Mouse (Mus musculus) kidney, postnatal 0 days (tissue): ENCODE data around the gene 9130019O22Rik. TPM values are rescaled to one million over a fixed set of nuclear protein-coding genes. Genes with fewer than 3 reads are reported as not detected.

ENCODE experiments used
- ATAC-seq: fragments of 200-750 bp; cut with Nextera tagmentation; replicated peaks from 2 replicates; pipeline ENCODE4 v1.8.0; 2017; ENCODE audit warnings: low read depth, moderate number of reproducible peaks, moderate TSS enrichment, moderate library complexity; ENCODE audit not compliant: low FRiP score
- DNase-seq: peaks from one replicate; pipeline ENCODE4 v3.0.0-alpha.2; 2016; ENCODE audit warnings: low spot score
- H3K27ac ChIP-seq: fragments of 300-500 bp; sonication (generic); 2 replicates; pipeline ENCODE4 v1.5.1; 2014; ENCODE audit warnings: mild to moderate bottlenecking
- H3K27me3 ChIP-seq: fragments of 300-500 bp; sonication (generic); 2 replicates; pipeline ENCODE4 v1.6.1; 2014; ENCODE audit warnings: low read length, mixed read lengths; ENCODE audit not compliant: insufficient read depth
- H3K36me3 ChIP-seq: fragments of 300-500 bp; sonication (generic); 2 replicates; pipeline ENCODE4 v1.6.1; 2014; ENCODE audit warnings: low read length, mixed read lengths; ENCODE audit not compliant: insufficient read depth
- H3K4me1 ChIP-seq: fragments of 300-500 bp; sonication (generic); replicated peaks from 2 replicates; pipeline ENCODE4 v1.6.1; 2014; ENCODE audit warnings: antibody characterized with exemption, low read length, mixed read lengths; ENCODE audit not compliant: insufficient read depth
- H3K4me2 ChIP-seq: fragments of 300-500 bp; sonication (generic); 2 replicates; pipeline ENCODE4 v1.6.1; 2014; ENCODE audit warnings: mild to moderate bottlenecking, low read length, moderate library complexity, mixed read lengths
- H3K4me3 ChIP-seq: fragments of 300-500 bp; sonication (generic); replicated peaks from 2 replicates; pipeline ENCODE4 v1.5.1; 2014; ENCODE audit warnings: low read depth, low read length
- H3K9ac ChIP-seq: fragments of 300-500 bp; sonication (generic); 2 replicates; pipeline ENCODE4 v1.6.1; 2014; ENCODE audit warnings: low read depth, low read length
- H3K9me3 ChIP-seq: fragments of 300-500 bp; sonication (generic); replicated peaks from 2 replicates; pipeline ENCODE4 v1.6.1; 2016; ENCODE audit warnings: low read length, inconsistent platforms, mixed read lengths
- CTCF ChIP-seq: IDR thresholded peaks from 2 replicates; pipeline ENCODE4 v1.5.1; 2016; ENCODE audit warnings: antibody characterized with exemption, low read depth, mild to moderate bottlenecking, moderate library complexity
- WGBS: fragments of 180-500 bp; shearing (Covaris S2); extraction: QIAGEN DNeasy Blood & Tissue Kit; methylation state at CpG from one replicate; pipeline ENCODE4 v1.1.7; 2014; 5-methylcytosine and 5-hydroxymethylcytosine counted together
- polyA plus RNA-seq: library from polyadenylated mRNA; unstranded; fragments of >200 nt; fragmentation: Nextera tagmentation; extraction: Ambion mirVana; gene quantifications from 2 replicates; pipeline ENCODE4 v1.2.1, GENCODE M21; 2015

The 9130019O22Rik gene
- polyA plus RNA-seq, 1 experiment from 2014 or later = 4.8 TPM

DNA sequence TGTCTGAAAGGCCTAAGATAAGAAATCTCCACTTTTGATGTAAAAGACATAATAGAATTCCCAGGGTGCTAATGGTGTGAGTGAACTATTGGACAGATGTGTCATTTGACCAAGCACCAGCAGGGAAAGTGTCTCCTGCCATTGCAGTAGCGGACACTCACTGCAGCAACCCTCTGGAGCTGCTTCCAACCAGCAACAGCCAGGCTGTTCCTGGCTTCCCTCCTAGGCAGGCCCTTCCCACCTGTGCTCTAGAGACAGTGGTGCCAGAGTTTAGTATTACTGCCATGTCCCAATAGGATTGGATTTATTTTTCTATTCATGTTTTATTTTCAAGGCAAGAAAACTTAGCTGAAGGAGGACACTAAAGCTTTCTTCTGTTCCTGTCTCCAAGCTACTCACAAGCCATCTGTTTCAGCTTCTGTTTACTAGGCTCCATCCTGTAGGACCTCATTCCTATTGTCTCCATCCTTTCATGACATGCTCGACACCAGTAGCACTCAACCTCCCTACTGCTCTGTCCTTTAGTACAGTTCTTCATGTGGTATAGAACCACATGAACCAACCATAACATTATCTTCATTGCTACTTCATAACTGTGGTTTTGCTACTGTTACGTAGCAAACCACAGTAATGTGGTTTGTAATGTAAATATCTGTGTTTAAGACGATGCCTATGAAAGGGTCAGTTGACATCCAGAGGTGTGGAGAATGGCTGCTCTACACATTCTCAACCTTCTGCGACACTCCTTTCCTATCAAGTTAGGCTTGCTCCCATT is 35.5 kb downstream of the 9130019O22Rik start:
- TF ChIP-seq CTCF = no peak
- ATAC-seq = no peak
- no peaks in the 10 kb centered on the region for H3K27me3 ChIP-seq
- H3K9ac ChIP-seq = no peak overlapping the region
- no peak overlapping the region for H3K4me2 ChIP-seq
- no peaks in the 10 kb centered on the region for H3K36me3 ChIP-seq
- H3K4me3 ChIP-seq = no peak overlapping the region
- no peak for DNase-seq
- WGBS = 88% methylated on average over 5 of the region's 5 CpGs
- H3K4me1 ChIP-seq = no peaks in the 10 kb centered on the region
- H3K9me3 ChIP-seq = no peaks in the 10 kb centered on the region
- H3K27ac ChIP-seq = no peak overlapping the region

DNA sequence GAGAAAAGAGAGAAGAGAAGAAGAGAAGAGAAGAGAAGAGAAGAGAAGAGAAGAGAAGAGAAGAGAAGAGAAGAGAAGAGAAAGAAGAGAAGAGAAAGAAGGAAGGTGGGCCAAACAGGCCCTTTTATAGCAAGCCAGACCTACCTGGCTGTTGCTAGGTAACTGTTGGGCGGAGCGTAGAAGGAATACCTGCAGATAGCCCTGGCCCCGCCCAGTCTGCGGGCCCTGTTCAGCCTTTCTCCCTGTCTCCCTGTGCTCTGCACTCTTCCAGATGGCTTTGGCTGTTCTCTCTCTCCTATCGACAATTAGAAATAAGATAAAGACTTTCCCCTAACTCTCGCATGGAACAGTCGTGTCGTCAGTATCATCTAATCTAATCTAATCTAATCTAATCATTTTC is 40.3 kb downstream of the 9130019O22Rik start:
- Histone ChIP-seq H3K4me1 (peaks cover 9% of the 10 kb centered on the region), H3K27me3 (no peaks in the 10 kb centered on the region), H3K9ac (peak overlapping the region; percentile 86; the same call in 1 of the 2 replicates), H3K4me2 (peak overlapping the region; percentile 87), H3K4me3 (peak overlapping the region; percentile 86; the same call in 1 of the 2 replicates), H3K27ac (peak overlapping the region; percentile 98), H3K9me3 (no peaks in the 10 kb centered on the region), H3K36me3 (0 out of 2 replicates have a peak, but pooled peaks cover 7% of the 10 kb centered on the region)
- ATAC-seq (no peak), DNase-seq (peak; percentile 37)
- TF ChIP-seq CTCF = no peak
- WGBS = 18% methylated on average over 8 of the region's 8 CpGs

DNA sequence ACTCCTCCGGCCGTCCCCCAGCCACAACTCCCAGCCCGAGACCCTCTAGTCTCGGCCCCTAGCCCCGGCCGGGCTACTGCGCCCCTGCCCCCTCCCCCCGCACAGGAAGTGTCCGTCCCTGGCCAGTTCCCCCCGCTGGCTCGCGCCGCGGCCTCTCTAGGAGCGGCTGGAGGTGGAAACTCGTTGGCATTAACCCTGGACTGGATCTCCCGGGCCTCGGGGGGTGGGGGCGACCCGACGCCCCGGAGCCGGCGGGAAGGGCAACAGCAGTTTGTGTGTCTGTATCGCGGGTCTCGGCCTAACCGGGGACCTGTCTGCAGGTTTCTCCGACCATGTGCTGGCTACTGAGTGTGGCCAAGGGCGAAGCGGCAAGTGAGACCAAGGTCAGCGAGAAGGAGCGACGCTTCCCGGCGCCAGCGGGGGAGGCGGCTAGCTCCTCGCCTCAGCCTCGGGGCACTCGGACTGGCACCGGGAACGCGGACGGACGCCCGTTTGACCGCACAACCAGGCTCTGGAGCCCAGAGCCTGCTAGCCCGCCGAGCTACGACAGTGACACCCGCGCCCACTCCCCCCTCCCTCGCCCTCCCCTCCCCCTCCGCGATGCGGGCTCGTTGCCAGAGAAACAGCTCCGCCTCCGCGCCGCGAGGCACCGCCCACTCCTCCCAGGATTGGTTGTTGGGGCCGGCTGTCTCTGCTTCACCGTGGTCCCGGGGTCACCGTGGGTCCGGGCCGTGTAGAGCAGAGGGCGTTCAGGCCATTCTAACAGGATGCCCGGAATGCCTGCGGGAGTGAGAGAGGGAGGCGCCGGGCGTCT is 41.2 kb downstream of the 9130019O22Rik start, which contains the start of gene Zfp768:
Zfp768 (minus strand) TSS at position 78 of the 814 bp plus-strand sequence.
- no peaks in the 10 kb centered on the region for H3K9me3 ChIP-seq
- peak within 1 kb of the TSS; percentile 98 for H3K27ac ChIP-seq
- H3K4me1 ChIP-seq = peaks cover 9% of the 10 kb centered on the region
- peak within 1 kb of the TSS; percentile 86 for H3K4me3 ChIP-seq
- peak within 1 kb of the TSS; percentile 86 for H3K9ac ChIP-seq
- 0 out of 2 replicates have a peak, but pooled peaks cover 7% of the 10 kb centered on the region for H3K36me3 ChIP-seq
- no peaks in the 10 kb centered on the region for H3K27me3 ChIP-seq
- H3K4me2 ChIP-seq = peak within 1 kb of the TSS; percentile 87
- DNase-seq (peak; percentile 94), ATAC-seq (peak; percentile 90)
- no peak for TF ChIP-seq CTCF
- WGBS = under 1% methylated on average over 61 of the region's 76 CpGs

DNA sequence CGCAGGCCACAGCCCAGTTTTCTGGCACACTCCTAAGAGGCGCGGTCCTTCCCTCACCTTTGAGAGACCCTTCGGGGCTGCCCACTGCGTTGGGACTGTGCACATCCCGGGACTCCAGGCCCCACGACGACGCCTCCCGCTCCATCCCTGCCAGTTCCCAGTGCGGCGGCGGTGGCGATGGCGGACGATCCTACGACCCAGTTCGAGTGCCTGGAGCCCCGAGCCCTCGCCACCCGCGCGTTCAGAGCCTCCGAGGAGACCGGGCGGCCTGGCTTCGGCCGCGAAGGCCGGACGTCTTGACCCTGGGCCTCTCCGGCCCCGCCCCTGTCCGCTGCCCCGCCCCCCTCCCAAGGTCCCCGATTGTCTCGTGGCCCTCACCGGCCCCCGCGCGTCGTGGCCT is 41.9 kb downstream of the 9130019O22Rik start:
- Histone ChIP-seq H3K4me1 (peaks cover 9% of the 10 kb centered on the region), H3K9me3 (no peaks in the 10 kb centered on the region), H3K9ac (peak overlapping the region; percentile 86), H3K4me3 (peak overlapping the region; percentile 86), H3K4me2 (peak overlapping the region; percentile 87), H3K36me3 (0 out of 2 replicates have a peak, but pooled peaks cover 7% of the 10 kb centered on the region), H3K27ac (peak overlapping the region; percentile 98), H3K27me3 (no peaks in the 10 kb centered on the region)
- ATAC-seq = peak; percentile 60
- no peak for TF ChIP-seq CTCF
- WGBS = under 1% methylated on average over 42 of the region's 42 CpGs
- DNase-seq = peak; percentile 64

DNA sequence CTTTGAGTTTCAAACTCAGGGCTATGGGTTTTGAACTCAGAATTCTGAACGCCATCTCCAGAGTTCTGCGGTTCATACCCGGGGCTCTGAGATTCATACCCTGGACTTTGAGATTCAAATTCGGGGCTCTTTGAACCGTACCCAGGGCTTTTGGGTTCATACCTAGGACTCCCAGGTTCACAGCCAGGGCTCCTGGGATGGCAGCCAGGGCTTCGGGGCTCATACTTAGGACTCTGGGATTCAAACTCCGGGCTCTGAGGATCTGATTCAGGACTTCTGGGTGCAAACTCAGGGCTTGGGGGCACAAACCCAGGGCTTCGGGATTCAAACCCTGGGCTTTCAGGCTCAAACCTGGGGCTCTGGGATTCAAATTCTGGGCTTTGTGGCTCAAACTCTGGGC is 42.6 kb downstream of the 9130019O22Rik start:
- ATAC-seq (no peak), DNase-seq (no peak)
- Histone ChIP-seq H3K36me3 (0 out of 2 replicates have a peak, but pooled peaks cover 7% of the 10 kb centered on the region), H3K27ac (peak overlapping the region; percentile 98), H3K4me3 (peak overlapping the region; percentile 86), H3K4me2 (peak overlapping the region; percentile 87), H3K4me1 (peaks cover 9% of the 10 kb centered on the region), H3K27me3 (no peaks in the 10 kb centered on the region), H3K9ac (peak overlapping the region; percentile 86), H3K9me3 (no peaks in the 10 kb centered on the region)
- no peak for TF ChIP-seq CTCF
- WGBS = 85% methylated on average over 8 of the region's 8 CpGs
